Mouse (Mus musculus): ENCODE measurements around the gene Gtf2h2.
"Not testable (repeated sequence)": the region's sequence is repeated elsewhere in the genome, so short reads cannot be mapped to it uniquely, and the experiment has no call there.

The Gtf2h2 gene

DNA sequence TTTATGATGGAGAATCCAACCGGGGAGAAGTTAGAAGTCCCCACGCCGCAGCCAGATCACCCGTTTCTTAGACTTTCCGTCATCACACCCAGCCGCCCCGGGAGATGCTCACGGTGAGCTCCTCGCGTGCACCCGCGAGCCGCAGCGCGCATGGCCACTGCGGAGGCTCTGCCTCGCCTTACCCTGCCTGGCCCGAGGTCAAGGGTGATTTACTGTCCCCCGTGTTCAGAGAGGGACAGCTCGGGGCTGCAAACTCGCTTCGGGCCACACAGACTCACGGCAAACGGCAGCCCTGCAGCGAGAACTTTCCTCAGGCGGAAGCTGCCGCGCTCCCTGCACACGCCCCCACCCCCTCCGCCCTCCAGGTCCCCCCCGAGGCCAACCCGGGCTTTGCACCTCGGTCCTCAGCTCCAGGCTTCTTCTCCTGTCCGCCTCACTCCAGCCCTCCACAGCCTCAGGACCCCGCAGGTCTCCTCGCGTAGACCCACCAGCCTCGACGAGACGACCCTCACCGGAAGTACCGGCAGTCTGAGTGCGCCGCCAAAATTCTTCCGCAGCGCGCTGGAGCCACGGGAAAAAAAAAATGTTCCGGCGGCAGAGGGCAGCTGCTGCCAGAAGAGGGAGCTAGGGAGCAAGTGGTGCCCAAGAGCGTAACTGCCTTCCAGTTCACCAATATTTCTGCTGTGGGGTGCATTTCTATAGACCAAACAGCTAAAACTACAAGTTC, at the start of gene Gtf2h2:
TSS of gene Gtf2h2 (minus strand) at position 519 of the 727 bp plus-strand sequence.
- peak; percentile 74 for DNase-seq (ENCODE audit: low read depth, low spot score)

DNA sequence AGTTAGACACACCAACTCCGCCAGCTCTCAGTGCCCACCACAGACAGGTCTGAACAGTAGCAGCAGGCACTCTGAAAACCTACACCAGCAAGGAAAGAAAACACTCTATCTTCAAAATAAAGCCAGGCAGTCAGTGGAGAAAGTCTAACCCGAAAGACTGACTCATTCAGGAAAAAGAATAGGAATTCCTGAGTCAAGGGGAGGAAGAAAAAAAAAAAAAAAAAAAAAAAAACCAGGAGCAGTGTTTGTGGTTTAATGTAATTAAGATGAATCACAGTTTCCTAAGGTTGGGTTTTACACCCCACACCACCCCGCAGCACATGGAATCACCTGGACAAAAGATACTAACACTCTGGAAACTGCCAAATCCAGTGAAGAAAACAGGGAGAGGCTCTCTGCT, 43.8 kb upstream of the Gtf2h2 start:
- DNase-seq (ENCODE audit: low read depth, low spot score): no peak

DNA sequence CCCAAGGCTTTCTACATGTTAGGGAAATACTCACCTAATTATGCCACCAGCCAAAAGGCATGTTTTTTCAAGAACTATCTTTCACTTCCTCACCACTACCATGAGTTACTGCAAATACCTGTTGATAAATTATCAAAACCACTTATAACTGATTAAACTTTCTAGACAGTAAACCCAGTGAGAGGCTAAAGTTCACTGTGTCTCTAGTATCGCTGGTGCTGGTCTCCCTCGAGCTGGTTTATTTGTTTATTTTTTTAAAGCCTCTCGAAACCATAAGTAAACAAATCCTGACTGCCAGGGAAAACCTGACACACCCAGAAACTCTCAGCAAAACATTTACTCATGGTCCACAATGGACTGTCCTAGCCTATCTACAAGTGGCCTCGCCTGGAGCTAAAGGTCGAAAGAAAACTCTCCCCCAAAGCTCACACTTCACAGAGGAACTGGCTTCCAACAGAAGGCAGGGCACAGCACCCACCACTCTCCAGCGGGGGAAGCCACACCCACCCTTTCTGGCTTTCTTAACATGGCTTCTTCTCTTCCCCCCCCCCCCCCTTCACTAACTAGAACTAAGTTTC, 40.5 kb upstream of the Gtf2h2 start:
- DNase-seq (ENCODE audit: low read depth, low spot score): no peak

DNA sequence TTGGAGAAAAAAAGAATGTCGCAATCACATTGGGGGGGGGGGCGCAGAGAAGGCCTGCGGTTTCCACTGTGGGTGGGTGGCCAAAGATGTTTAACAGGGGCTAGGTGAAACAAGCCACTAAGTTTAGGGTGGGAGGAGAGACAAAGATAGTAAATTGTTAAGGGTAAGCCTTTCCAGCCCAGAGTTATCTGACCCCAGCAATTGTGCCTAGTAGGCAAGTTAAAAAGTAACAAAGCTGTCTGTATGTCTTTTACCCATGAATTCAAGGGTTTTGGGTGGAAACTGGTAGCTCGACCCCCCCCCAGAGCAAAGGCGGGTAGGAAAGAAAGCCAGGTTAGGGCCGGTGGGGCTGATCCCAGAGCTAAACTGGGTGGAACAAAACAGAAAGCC, 34.3 kb upstream of the Gtf2h2 start:
- no peak for DNase-seq (ENCODE audit: low read depth, low spot score)

DNA sequence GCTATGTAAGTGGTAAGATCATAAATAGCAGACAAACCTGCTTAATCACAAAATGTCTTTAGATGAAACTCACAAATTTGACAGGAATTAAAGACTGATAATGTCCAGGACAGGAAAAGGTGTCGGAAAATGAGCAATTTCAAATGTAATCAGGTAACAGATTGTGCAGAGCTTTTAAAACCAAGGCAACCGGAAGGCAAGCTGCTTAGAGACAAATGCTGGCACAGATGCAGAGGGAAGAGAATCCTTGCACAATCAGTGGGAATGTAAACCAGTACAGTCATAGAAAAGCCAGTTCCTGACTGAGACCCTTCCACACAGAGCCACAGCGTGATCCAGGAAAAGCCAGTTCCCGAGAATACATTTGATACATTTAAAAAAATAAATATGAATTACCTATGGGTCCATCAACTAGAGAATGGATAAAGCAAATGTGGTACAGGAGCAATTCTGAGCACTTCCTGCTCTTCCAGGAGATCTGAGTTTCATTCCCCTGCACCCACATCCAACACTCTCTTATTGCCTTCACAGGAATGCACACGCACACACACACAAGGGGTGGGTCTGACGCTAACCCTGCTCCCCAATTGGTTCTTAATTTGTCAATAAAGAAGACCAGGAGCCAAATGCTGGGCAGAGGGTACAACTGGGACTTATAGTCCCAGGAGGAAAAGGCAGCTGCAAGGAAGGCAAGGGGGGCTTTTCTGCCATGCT, 33.7 kb upstream of the Gtf2h2 start:
- DNase-seq (ENCODE audit: low read depth, low spot score): no peak

DNA sequence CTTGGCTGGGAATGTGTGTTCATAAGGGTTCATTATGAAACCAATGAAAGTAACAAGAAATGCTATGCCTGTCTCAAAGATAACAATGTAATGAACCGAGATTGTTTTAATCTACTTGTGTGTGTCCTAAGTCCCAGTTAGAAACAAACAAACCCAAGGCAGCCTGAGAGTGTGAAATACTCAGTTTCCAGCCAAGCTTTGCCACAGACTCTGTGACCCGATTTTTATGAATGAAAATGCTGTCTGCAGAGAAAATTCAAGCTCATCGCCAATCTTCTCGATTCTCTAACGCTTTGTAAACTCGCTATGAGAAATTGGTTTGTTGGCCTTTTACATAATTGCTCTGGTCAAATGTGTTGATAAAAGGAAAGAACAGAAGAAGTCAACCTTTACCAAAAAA, 32.5 kb upstream of the Gtf2h2 start:
- no peak for DNase-seq (ENCODE audit: low read depth, low spot score)

DNA sequence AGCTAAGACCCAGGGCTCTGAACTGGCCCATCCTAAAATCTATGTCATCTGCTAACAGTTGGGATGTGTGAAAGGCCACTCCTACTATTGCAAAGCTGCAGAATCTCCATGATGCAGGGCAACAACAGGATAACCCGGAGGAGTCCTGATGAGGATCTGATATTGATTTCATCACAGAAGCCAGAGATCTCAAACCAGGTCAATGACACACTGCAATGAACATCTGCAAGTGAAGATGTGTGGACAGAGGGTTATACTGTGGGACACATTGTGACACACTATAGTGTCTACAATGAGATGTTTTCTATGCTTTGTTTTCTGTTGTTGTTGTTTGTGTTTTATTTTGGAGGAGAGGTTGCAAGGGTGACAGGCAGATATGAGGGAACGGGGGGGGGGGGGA, 31.3 kb upstream of the Gtf2h2 start:
- DNase-seq (ENCODE audit: low read depth, low spot score): no peak

DNA sequence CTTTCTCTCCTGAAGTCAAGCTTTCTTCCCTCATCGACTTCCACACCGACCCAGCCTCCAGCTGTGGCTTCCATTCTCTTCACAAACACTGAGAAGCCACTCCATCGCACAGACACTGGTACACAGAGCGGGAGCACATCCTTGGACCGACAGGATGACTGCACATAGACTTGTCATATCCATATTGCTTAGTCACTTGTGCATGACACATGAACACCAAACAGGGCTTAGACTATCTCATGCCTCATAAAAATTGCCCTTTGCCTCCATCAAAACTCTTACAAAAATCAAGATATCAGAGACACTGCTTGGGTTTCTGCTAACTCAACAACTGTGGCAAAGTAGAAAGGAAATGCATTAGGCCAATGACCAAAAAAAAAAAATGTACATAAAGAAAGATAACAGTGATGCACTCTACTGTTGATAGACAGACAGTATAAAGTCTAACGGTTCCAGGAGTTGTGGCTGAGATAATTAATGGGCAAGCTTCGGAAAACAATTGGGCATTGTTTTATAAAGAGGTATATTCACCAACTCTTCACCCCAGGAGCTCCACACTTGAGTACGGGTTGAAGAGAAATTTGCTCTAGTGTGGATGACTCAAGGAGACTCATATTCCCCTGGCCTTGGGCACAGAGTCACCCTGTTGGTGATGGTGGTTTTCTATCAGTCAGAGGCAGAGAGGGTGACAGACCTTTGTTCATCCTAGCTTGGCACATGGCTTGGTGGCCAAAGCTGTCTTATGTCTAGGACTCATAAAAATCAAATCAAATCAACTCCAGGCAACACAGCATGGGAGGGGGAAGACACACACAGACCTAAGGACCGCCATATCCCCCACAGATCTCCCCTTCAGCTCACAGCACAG, 29.6 kb upstream of the Gtf2h2 start:
- no peak for DNase-seq (ENCODE audit: low read depth, low spot score)

DNA sequence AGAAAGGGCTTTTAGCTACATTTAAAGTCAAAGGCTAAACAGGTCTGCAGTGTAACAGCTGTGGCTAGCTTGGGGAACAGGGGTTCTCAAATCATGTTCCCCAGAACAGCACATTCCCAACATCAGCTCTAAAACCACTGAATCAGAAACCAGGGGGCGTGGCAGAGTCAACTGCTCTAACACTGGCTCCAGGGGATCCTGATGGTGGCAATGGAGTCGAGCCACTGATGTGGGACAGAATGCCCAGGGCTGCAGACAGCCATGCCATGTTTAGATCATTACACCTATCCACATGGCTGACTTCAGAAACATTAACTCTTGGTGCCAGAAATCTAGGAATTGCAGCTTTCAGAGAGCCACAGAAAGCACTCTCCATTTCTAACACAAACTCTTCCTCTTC, 26.8 kb upstream of the Gtf2h2 start:
- DNase-seq (ENCODE audit: low read depth, low spot score): no peak

DNA sequence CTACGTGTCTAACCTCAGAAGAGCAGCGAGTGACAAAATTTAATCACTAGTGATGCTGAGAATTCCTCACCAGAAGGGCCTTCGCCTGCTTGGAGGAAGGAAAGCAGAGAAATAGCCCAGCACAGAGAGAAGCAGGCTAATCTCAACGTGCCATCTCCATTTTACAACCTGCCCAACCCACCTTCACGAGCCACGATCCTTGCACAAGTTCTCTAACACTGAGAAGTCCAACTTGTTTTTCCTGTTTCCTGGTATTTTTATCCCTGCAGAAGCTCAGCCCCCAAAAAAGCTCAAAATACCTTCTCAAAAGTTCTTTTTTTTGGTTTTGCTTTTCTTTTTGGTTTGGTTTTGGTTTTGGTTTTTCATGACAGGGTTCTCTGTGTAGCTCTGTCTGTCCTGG, 25.8 kb upstream of the Gtf2h2 start:
- no peak for DNase-seq (ENCODE audit: low read depth, low spot score)

DNA sequence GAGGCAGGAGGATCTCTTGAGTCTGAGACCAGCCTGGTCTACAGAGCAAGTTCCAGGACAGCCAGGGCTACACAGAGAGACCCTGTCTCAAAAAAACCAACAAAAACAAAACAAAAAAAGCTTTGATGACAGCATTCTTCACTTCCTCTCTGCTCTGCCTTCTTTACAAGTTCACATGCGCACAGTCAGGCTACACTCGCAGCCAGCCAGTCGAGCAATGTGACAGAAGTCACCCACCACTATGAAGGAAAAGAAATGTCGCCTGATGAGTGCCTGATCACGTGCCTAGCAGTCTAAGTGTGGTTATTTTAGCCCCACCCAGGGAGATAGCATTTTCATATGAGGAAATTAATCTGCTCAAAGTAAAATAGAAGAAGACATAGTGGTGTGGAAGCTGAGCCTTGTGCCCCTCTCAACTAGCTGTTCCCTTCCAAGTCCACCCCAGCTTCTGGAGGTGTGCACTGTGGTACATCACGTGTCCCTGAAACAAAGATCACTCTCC, 25.3 kb upstream of the Gtf2h2 start:
- no peak for DNase-seq (ENCODE audit: low read depth, low spot score)

DNA sequence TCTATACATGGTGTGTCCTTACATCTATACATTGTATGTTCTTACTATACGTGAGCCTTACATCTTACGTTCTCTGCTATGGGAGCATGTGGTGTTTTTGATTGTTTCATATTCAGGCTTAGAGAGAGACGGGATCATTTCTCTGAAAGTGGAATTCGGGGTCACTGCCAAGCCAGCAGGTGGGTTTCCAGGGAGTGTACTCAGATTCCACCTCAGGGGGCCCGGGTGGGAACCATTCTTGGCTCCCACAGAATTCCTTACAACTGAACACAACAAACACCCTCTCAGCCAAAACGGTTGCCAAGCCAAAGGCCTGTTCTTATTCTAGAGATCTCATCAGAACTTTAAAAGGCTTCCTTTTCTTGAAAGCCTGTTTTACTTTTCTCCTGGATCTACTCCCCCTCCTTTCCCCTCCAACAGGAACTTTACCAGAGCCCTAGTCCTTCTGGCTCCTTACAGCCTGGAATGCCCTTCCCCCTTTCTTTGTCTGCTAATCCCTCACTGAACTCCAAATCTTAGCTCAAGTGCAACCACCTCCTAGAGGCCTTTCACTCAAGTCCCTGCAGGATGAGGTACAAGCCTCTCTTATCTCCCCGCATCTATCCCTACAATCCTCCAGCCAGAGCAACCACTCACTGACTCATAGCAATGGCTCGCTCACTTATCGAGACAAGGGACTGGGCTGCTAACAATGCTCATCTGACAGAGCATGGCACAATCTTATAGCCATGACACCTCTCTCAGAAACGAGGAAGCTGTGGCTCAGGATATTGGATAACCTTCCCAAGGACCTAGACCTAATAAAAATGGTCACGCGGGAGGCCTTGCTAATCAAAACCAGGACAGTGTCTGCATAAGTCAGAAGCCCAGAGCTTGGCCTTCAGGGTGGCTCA, 24.1 kb upstream of the Gtf2h2 start:
- DNase-seq (ENCODE audit: low read depth, low spot score): no peak

DNA sequence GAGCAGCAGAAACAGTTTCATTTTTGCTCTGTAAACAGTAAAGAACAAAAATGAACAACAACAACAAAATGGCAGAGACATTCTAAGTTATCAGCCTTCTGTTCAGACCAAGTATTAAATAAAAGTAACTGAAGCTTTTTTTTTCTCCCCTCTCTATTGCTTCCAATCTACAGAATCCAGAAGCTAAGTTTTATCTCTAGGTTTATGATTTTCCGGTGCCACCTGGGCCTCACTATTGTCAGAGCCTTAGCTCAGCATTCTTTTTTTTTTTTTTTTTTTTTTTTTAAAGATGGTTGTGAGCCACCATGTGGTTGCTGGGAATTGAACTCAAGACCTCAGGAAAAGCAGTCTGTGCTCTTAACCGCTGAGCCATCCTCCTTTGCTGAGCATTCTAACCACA, 20.4 kb upstream of the Gtf2h2 start:
- no peak for DNase-seq (ENCODE audit: low read depth, low spot score)

DNA sequence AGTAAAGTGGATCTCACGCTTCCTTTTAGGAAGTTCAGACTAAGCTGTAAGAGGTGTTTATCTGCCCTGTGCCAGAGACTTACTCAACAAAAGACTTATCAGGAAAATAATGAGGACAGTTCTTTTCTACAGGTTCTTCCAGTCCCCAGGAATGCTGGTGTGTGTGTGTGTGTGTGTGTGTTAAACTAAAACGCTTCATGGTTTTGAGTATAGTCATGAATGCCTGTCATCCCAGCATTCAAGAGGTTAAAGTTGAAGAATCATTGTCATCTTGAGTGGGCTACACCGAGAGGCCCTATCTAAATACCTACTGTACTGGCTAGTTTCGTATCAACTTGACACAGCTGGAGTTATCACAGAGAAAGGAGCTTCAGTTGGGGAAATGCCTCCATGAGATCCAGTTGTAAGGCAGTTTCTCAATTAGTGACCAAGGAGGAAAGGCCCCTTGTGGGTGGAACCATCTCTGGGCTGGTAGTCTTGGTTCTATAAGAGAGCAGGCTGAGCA, 19.5 kb upstream of the Gtf2h2 start:
- no peak for DNase-seq (ENCODE audit: low read depth, low spot score)

DNA sequence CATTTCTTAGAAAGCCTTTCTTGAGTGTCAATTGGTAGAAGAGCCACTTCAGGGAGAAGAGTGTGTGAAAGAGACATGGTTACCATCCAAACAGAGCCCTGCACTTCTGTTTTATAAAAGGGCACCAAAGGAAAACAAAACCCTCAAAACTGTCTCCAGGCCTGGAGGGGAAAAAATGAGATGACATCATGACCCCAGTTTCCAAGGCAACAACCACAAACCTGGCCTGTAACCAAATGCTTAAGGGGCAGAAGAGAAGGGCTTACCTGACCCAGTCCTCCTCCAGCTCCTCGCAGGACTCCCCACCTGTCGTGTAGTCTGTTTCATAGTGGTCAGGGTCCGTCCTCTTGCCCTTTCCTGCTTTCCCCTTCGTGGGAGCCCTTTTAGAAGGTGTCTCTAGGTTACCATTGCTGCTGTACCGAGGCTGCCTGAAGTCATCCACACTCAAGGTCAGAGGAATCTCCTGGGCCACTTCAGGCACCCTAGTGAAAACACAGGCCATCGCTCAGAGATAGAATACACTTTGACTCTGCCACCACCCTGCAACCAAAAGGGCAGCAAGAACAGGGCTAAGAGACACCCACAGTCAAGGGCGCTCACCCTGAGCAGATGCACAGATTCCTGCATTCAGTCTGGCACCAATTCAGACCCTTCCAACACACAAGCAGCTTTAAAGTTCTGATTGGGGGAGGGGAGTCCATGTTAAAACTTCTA, 18.9 kb upstream of the Gtf2h2 start:
- DNase-seq (ENCODE audit: low read depth, low spot score): no peak

DNA sequence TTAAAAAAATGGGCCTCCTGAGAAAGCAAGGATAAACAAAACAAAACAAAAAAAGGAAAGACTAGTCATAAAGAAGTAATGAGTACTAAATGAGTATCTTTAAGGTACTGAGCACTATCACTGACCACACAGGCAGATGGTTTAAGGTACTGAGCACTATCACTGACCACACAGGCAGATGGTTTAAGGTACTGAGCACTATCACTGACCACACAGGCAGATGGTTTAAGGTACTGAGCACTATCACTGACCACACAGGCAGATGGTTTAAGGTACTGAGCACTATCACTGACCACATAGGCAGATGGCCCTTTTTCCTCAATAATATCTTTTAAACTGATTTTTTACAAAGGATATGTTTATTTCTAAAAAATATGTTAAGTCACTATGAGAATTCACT, 7.2 kb upstream of the Gtf2h2 start:
- not testable (repeated sequence) for DNase-seq (ENCODE audit: low read depth, low spot score)

DNA sequence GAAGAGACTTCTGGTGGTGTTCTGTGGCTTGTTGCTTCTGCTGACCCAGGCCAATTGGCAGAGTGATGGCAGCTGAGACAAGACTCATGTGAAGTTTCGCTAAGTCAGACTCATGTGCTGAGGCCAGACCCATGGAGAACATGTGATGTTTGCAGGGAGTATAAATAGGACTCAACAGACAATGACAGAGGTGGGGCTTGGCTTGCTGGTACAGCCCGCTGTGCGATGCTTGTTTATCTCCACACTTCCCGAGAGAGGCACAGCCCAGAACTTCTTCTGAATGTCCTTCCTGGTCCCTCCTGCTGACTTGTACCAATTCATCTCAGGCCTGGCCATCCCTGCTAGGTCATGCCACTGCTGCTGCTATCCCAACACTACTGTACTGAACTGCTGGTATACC, 3.0 kb upstream of the Gtf2h2 start:
- DNase-seq (ENCODE audit: low read depth, low spot score): no peak

DNA sequence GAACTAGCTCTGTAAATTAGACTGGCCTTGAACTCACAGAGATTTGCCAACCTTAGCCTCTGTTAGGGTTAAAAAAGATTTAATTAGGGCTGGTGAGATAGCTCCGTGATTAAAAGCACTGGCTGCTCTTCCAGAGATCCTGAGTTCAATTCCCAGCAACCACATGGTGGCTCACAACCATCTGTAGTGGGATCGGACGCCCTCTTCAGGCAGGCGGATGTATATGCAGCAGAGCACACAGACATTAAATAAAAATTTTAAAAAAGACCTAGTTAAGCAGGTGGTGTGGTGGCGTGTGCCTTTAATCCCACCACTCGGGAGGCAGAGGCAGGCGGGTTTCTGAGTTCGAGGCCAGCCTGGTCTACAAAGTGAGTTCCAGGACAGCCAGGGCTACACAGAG, 2.0 kb upstream of the Gtf2h2 start:
- DNase-seq (ENCODE audit: low read depth, low spot score): not testable (repeated sequence)

DNA sequence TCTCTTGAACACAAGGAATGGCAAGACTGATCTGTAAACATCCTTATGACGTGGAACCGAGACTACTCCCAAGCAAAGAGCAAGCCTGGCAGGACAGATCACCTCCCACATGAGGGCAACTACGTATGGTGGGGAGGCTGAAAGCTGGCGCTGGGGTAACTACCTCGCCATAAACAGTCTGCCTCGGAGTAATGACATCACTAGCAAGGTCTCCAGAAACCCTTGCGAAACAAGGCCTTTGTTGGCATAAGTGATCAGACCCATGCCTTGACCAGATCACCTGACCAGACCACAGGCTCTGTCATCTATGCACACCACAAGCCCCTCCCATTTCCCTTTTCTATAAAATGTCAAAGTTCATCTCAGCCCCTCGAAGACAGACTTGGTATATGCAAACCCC, 934 bp upstream of the Gtf2h2 start:
- no peak for DNase-seq (ENCODE audit: low read depth, low spot score)

DNA sequence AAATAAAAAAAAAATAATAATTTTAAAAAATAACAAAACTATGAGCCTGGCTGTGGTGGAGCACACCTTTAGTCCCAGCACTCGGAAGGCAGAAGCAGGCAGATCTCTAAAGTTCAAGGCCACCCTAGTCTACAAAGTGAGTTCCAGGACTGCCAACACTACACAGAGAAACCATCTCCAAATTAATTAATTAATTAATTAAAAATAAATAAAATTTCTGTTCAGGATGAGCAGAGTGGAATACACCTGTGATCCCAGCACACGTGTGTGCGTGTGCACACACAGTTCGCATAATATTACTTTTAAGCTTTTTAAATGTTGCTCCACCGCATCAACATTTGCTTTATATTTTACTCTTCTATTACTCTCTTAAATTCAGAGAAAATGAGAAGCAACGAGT, 756 bp downstream of the Gtf2h2 start:
- no peak for DNase-seq (ENCODE audit: low read depth, low spot score)
